Mouse (Mus musculus): ENCODE data around the gene Ube2s.

DNA sequence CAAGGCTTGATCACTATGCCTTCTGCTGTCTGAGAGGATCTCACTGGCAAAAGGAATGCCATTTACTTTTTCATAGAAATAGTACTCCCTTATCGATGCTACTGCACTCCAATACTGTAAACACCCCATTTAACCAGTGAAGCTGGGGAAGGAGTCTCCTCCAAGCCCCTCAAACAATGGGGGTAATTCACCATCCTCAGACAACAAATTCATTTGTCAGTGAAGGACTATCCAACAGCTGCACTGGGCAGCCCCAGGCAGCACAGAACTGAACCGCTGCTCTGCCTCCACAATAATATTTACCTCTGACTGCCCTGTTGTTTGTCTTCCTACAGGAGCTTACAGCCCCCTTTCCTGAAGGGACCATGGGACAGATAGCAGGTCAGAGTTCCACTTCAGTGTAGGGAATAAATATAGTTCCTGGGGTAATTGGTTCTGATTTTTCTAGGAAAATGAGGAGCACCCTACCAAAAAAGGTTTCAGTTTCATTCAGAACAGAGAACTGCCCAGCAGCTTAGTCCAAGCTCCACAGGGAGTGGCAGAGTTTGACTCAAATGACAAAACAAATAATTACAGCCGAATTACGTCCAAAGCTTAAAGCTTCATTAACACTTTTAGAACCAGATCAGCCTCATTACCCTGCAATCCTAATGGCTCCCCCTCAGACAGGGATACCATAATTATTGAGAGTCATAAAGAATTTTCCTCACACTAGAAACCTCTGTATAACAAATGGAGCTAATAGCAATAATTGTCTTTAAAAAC lies 47.3 kb downstream of the Ube2s start:
- TF ChIP-seq CTCF (IDR thresholded peaks at IDR 0.05; ENCODE audit: low read depth, low read length) (no peak), TAL1 (conservative IDR thresholded peaks at IDR 0.05; ENCODE audit: low read depth, low read length) (no peak), GATA1 (IDR thresholded peaks at IDR 0.05; ENCODE audit: borderline replicate concordance, low read length) (no peak)
